Mouse (Mus musculus) heart, embryonic 14.5 days (tissue): ENCODE results near the gene Tmprss11a. TPM values are rescaled to one million over a fixed set of nuclear protein-coding genes. Genes with fewer than 3 reads are reported as not detected.

Experiments
- ATAC-seq: fragments of 200-750 bp; cut with Nextera tagmentation; 2 replicates; pipeline ENCODE4 v1.8.0; 2017; ENCODE audit warnings: low read depth, moderate TSS enrichment; ENCODE audit not compliant: insufficient number of reproducible peaks, insufficient read depth, low FRiP score
- H3K27ac ChIP-seq, 2 experiments: fragments of 200-500 bp in 1 of 2; fragments of 300-500 bp in 1 of 2; sonication (generic) in 1 of 2; replicated peaks in 1 of 2; 2 replicates each; pipeline ENCODE4 v1.5.1; 2012 to 2014; ENCODE audit warnings: low read depth in 2 of 2, low read length in 2 of 2, control low read depth in 1 of 2, mild to moderate bottlenecking in 1 of 2, mixed read lengths in 1 of 2; ENCODE audit not compliant: control insufficient read depth in 1 of 2, insufficient read depth in 1 of 2
- H3K27me3 ChIP-seq: fragments of 300-500 bp; sonication (generic); 2 replicates; pipeline ENCODE4 v1.6.1; 2014; ENCODE audit warnings: mild to moderate bottlenecking, low read length, control low read depth; ENCODE audit not compliant: control insufficient read depth, insufficient read depth
- H3K36me3 ChIP-seq: fragments of 300-500 bp; sonication (generic); 2 replicates; pipeline ENCODE4 v1.6.1; 2014; ENCODE audit warnings: mild to moderate bottlenecking, control low read depth, low read length, mixed read lengths; ENCODE audit not compliant: control insufficient read depth, insufficient read depth
- H3K4me1 ChIP-seq, 2 experiments: fragments of 200-500 bp in 1 of 2; fragments of 300-500 bp in 1 of 2; sonication (generic) in 1 of 2; 2 replicates each; pipeline ENCODE4 v1.6.1; 2012 to 2014; ENCODE audit warnings: low read length in 2 of 2, control low read depth in 1 of 2, mixed read lengths in 1 of 2; ENCODE audit not compliant: control insufficient read depth in 2 of 2, insufficient read depth in 2 of 2
- H3K4me2 ChIP-seq: fragments of 300-500 bp; sonication (generic); 2 replicates; pipeline ENCODE4 v1.6.1; 2014; ENCODE audit warnings: mild to moderate bottlenecking, low read length
- H3K4me3 ChIP-seq, 2 experiments: fragments of 200-500 bp in 1 of 2; fragments of 300-500 bp in 1 of 2; sonication (generic) in 1 of 2; 2 replicates each; pipeline ENCODE4 v1.5.1; 2012 to 2014; ENCODE audit warnings: low read length in 2 of 2, mild to moderate bottlenecking in 2 of 2, control low read depth in 1 of 2, low read depth in 1 of 2, moderate library complexity in 1 of 2; ENCODE audit not compliant: control insufficient read depth in 1 of 2, insufficient read depth in 1 of 2
- H3K9ac ChIP-seq: fragments of 300-500 bp; sonication (generic); 2 replicates; pipeline ENCODE4 v1.6.1; 2014; ENCODE audit warnings: mild to moderate bottlenecking, low read length
- H3K9me3 ChIP-seq: fragments of 300-500 bp; sonication (generic); 2 replicates; pipeline ENCODE4 v1.6.1; 2016; ENCODE audit warnings: low read length, control low read depth; ENCODE audit not compliant: control insufficient read depth
- WGBS: fragments of 180-500 bp; shearing (Covaris S2); extraction: QIAGEN DNeasy Blood & Tissue Kit; methylation state at CpG from one replicate; pipeline ENCODE4 v1.1.7; 2014; 5-methylcytosine and 5-hydroxymethylcytosine counted together
- polyA plus RNA-seq: library from polyadenylated mRNA; unstranded; fragments of >200 nt; fragmentation: Nextera tagmentation; extraction: Ambion mirVana; gene quantifications from 2 replicates; pipeline ENCODE4 v1.2.1, GENCODE M21; 2014

The Tmprss11a gene
- polyA plus RNA-seq, 1 experiment from 2014 or later: not detected

- Histone ChIP-seq H3K4me2 (no peak overlapping the region), H3K27ac (no peak overlapping the region), H3K4me3 (no peak overlapping the region), H3K4me1 (no peaks in the 10 kb centered on the region), H3K36me3 (no peaks in the 10 kb centered on the region), H3K27me3 (no peaks in the 10 kb centered on the region), H3K9ac (no peak overlapping the region), H3K9me3 (no peaks in the 10 kb centered on the region)
- no peak for ATAC-seq
Measured at GRCm38 (mm10) chr5:86438548-86438947, 30.2 kb downstream of the Tmprss11a start.

GRCm38 (mm10) chr5:86432697-86433096 is 36.1 kb downstream of the Tmprss11a start:
- Histone ChIP-seq H3K27ac (no peak overlapping the region), H3K4me1 (no peaks in the 10 kb centered on the region), H3K4me2 (no peak overlapping the region), H3K27me3 (no peaks in the 10 kb centered on the region), H3K36me3 (no peaks in the 10 kb centered on the region), H3K9ac (no peak overlapping the region), H3K9me3 (no peaks in the 10 kb centered on the region), H3K4me3 (no peak overlapping the region)
- WGBS: 1% methylated on average over 2 of the region's 2 CpGs
- no peak for ATAC-seq

- H3K27ac ChIP-seq: no peak overlapping the region
- WGBS: 62% methylated on average over 5 of the region's 5 CpGs
Measured at GRCm38 (mm10) chr5:86431096-86431495, 37.7 kb downstream of the Tmprss11a start.

GRCm38 (mm10) chr5:86421323-86422028 is 47.3 kb downstream of the Tmprss11a start:
- H3K4me2 ChIP-seq: no peak overlapping the region
- no peak overlapping the region for H3K27ac ChIP-seq
- H3K4me1 ChIP-seq: no peaks in the 10 kb centered on the region
- no peaks in the 10 kb centered on the region for H3K9me3 ChIP-seq
- 62% methylated on average over 3 of the region's 3 CpGs for WGBS
- H3K27me3 ChIP-seq: no peaks in the 10 kb centered on the region
- H3K9ac ChIP-seq: no peak overlapping the region
- no peak for ATAC-seq
- H3K36me3 ChIP-seq: no peaks in the 10 kb centered on the region
- H3K4me3 ChIP-seq: no peak overlapping the region

More at GRCm38 (mm10) chr5:86431096-86431495, 37.7 kb downstream of the Tmprss11a start:
- no peak for ATAC-seq
- H3K4me3 ChIP-seq: no peak overlapping the region
- H3K4me2 ChIP-seq: no peak overlapping the region
- no peaks in the 10 kb centered on the region for H3K9me3 ChIP-seq
- H3K4me1 ChIP-seq: no peaks in the 10 kb centered on the region
- H3K36me3 ChIP-seq: no peaks in the 10 kb centered on the region
- no peak overlapping the region for H3K9ac ChIP-seq
- no peaks in the 10 kb centered on the region for H3K27me3 ChIP-seq

- Histone ChIP-seq H3K27ac (no peak overlapping the region), H3K36me3 (no peaks in the 10 kb centered on the region), H3K4me3 (no peak overlapping the region), H3K4me2 (no peak overlapping the region), H3K4me1 (no peaks in the 10 kb centered on the region), H3K27me3 (no peaks in the 10 kb centered on the region), H3K9me3 (no peaks in the 10 kb centered on the region), H3K9ac (no peak overlapping the region)
- 13% methylated on average over 4 of the region's 4 CpGs for WGBS
- ATAC-seq: no peak
Measured at GRCm38 (mm10) chr5:86419494-86419893, 49.3 kb downstream of the Tmprss11a start.

GRCm38 (mm10) chr5:86414280-86414679 is 54.5 kb downstream of the Tmprss11a start:
- WGBS: 74% methylated on average over 7 of the region's 7 CpGs

GRCm38 (mm10) chr5:86410815-86411214 is 58.0 kb downstream of the Tmprss11a start:
- Histone ChIP-seq H3K27me3 (no peaks in the 10 kb centered on the region), H3K4me2 (no peak overlapping the region), H3K36me3 (no peaks in the 10 kb centered on the region), H3K9ac (no peak overlapping the region), H3K27ac (no peak overlapping the region), H3K9me3 (no peaks in the 10 kb centered on the region), H3K4me3 (no peak overlapping the region), H3K4me1 (no peaks in the 10 kb centered on the region)
- 27% methylated on average over 3 of the region's 3 CpGs for WGBS
- ATAC-seq: no peak

More at GRCm38 (mm10) chr5:86414280-86414679, 54.5 kb downstream of the Tmprss11a start:
- Histone ChIP-seq H3K27me3 (no peaks in the 10 kb centered on the region), H3K4me3 (no peak overlapping the region), H3K4me1 (no peaks in the 10 kb centered on the region), H3K4me2 (no peak overlapping the region), H3K9ac (no peak overlapping the region), H3K9me3 (no peaks in the 10 kb centered on the region), H3K27ac (no peak overlapping the region), H3K36me3 (no peaks in the 10 kb centered on the region)
- no peak for ATAC-seq

- Histone ChIP-seq H3K9me3 (no peaks in the 10 kb centered on the region), H3K4me3 (no peak overlapping the region), H3K27me3 (no peaks in the 10 kb centered on the region), H3K27ac (no peak overlapping the region), H3K4me1 (no peaks in the 10 kb centered on the region), H3K9ac (no peak overlapping the region), H3K36me3 (no peaks in the 10 kb centered on the region), H3K4me2 (no peak overlapping the region)
- WGBS: 62% methylated on average over 2 of the region's 2 CpGs
- ATAC-seq: 0 out of 2 replicates have a peak, but pooled peaks have one; percentile 21
Measured at GRCm38 (mm10) chr5:86407941-86408340, 60.8 kb downstream of the Tmprss11a start.
